Mouse (Mus musculus) right cerebral cortex, adult 18-20 months (tissue): ENCODE measurements around the gene D930048N14Rik.
A peak's percentile ranks its signal among the peaks of the same experiment; 100 is the strongest.
"Not testable (repeated sequence)": the region's sequence is repeated elsewhere in the genome, so short reads cannot be mapped to it uniquely, and the experiment has no call there.

ENCODE experiments used
- DNase-seq: peaks from one replicate; pipeline ENCODE4 v3.0.0; 2022; ENCODE audit warnings: mixed read lengths

The D930048N14Rik gene

GRCm38 (mm10) chr11:51629651-51630314, 21.0 kb upstream of the D930048N14Rik start:
- DNase-seq = peak; percentile 78

GRCm38 (mm10) chr11:51632130-51632753, 18.5 kb upstream of the D930048N14Rik start:
- DNase-seq = no peak

GRCm38 (mm10) chr11:51633200-51633599, 17.6 kb upstream of the D930048N14Rik start:
- DNase-seq = not testable (repeated sequence)

- DNase-seq = no peak
Measured at GRCm38 (mm10) chr11:51633721-51634120, 17.0 kb upstream of the D930048N14Rik start.

- no peak for DNase-seq
Measured at GRCm38 (mm10) chr11:51635127-51635524, 15.6 kb upstream of the D930048N14Rik start.

- DNase-seq = peak; percentile 97
Measured at GRCm38 (mm10) chr11:51635525-51636322, 15.0 kb upstream of the D930048N14Rik start, which contains the start of gene Rmnd5b. TSS of gene Rmnd5b (minus strand) at chr11:51635896.

GRCm38 (mm10) chr11:51636323-51636684, 14.4 kb upstream of the D930048N14Rik start:
- peak; percentile 73 for DNase-seq

- DNase-seq = no peak
Measured at GRCm38 (mm10) chr11:51637971-51638414, 12.8 kb upstream of the D930048N14Rik start.

GRCm38 (mm10) chr11:51638497-51638896, 12.3 kb upstream of the D930048N14Rik start:
- DNase-seq = no peak

GRCm38 (mm10) chr11:51640748-51641147, 10.0 kb upstream of the D930048N14Rik start:
- no peak for DNase-seq

GRCm38 (mm10) chr11:51643202-51643601, 7.6 kb upstream of the D930048N14Rik start:
- no peak for DNase-seq

- no peak for DNase-seq
Measured at GRCm38 (mm10) chr11:51643761-51644160, 7.0 kb upstream of the D930048N14Rik start.

GRCm38 (mm10) chr11:51644217-51644616, 6.5 kb upstream of the D930048N14Rik start:
- no peak for DNase-seq

GRCm38 (mm10) chr11:51645293-51645692, 5.5 kb upstream of the D930048N14Rik start:
- no peak for DNase-seq

- no peak for DNase-seq
Measured at GRCm38 (mm10) chr11:51646245-51646644, 4.5 kb upstream of the D930048N14Rik start.

GRCm38 (mm10) chr11:51646751-51647667, 3.7 kb upstream of the D930048N14Rik start:
- DNase-seq = peak; percentile 52

GRCm38 (mm10) chr11:51648566-51648965, 2.2 kb upstream of the D930048N14Rik start:
- no peak for DNase-seq

- DNase-seq = no peak
Measured at GRCm38 (mm10) chr11:51649111-51649888, 1.5 kb upstream of the D930048N14Rik start.

- DNase-seq = peak; percentile 57
Measured at GRCm38 (mm10) chr11:51649889-51650199, 910 bp upstream of the D930048N14Rik start.

- DNase-seq = no peak
Measured at GRCm38 (mm10) chr11:51650261-51650660, 493 bp upstream of the D930048N14Rik start.

GRCm38 (mm10) chr11:51652889-51653418, 2.2 kb downstream of the D930048N14Rik start:
- no peak for DNase-seq
